In the genomic region with DNA sequence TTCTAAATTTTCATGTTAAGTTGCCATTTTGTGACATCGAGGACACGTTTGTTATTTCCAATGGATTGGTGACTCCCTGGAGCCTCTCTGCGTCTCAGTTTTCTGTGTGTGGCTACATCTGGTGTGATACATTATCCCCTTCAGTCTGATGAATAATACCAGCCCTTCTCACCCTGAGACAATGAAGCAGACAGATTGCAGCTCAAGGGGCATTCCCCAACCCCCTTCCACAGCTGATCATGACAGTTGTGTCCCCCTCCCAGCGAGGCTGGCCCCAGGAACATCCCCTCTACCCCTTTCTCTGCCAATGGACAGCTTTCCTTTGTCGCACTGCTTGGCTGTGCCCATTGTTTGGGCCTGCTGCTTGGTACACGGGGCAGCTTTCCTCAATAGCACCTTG, we compare ENCODE assay signal across 13 mouse cellular contexts. TPM values are rescaled to one million over a fixed set of nuclear protein-coding genes. Genes with fewer than 3 reads are reported as not detected.
DNase-seq lines count a peak whose midpoint lies in the region; ATAC-seq and TF ChIP-seq lines count a peak whose summit lies in the region.
"Had no signal": no experiment of that assay in that cellular context is flagged by ENCODE, and none has a peak within 500 bp of the region (broad histone marks: within the 10 kb centered on the region; RNA-seq: fewer than 3 reads in every experiment).

No protein-coding gene starts in this region.

- TF ChIP-seq CTCF in brain, embryonic 14.5 days (IDR thresholded peaks at IDR 0.05; ENCODE audit: borderline replicate concordance, extremely low read depth, insufficient read depth, insufficient read length) = no peak
- TF ChIP-seq CTCF in midbrain, postnatal 0 days (IDR thresholded peaks at IDR 0.05) = no peak

- DNase-seq in brain, embryonic 14.5 days (ENCODE audit: low read depth) = peak; percentile 93
- peak; percentile 67 for DNase-seq in hindbrain, embryonic 14.5 days (ENCODE audit: low spot score)
- peak; percentile 48 for DNase-seq in midbrain, postnatal 0 days (ENCODE audit: low spot score)
- DNase-seq in urinary bladder, postnatal 4 days (ENCODE audit: low spot score in 2 of 2) = no peak
- no peak for DNase-seq in c-Kit-positive CD71-positive TER-119-positive erythroid progenitor cells, embryonic 14.5 days (ENCODE audit: low spot score)
- DNase-seq in kidney, adult 18-20 months = no peak
- DNase-seq in right cerebral cortex, postnatal 14 days = no peak
- DNase-seq: adrenal gland, postnatal 10 days; cerebellum, postnatal 25 days; gastrocnemius, adult 2 months; heart, postnatal 4 days; kidney, postnatal 36 days had no signal

- peak; percentile 54; the same call in 1 of the 2 replicates for ATAC-seq in embryonic facial prominence, embryonic 12.5 days (ENCODE audit: insufficient number of reproducible peaks, insufficient read depth, low FRiP score, low TSS enrichment)
- ATAC-seq in hindbrain, embryonic 14.5 days (ENCODE audit: low FRiP score) = peak; percentile 72
- ATAC-seq in midbrain, postnatal 0 days (ENCODE audit: low FRiP score) = no peak

- no peak overlapping the region for H3K4me2 ChIP-seq in embryonic facial prominence, embryonic 12.5 days (replicated peaks)
- peak overlapping the region; percentile 43 for H3K4me2 ChIP-seq in hindbrain, embryonic 14.5 days (replicated peaks)
- H3K4me2 ChIP-seq in midbrain, postnatal 0 days (ENCODE audit: low read depth, low read length, poor library complexity, severe bottlenecking) = no peak overlapping the region

- no peaks in the 10 kb centered on the region for H3K27me3 ChIP-seq in embryonic facial prominence, embryonic 12.5 days
- H3K27me3 ChIP-seq in hindbrain, embryonic 14.5 days (ENCODE audit: control insufficient read depth, insufficient read depth, low read length) = no peaks in the 10 kb centered on the region
- H3K27me3 ChIP-seq in midbrain, postnatal 0 days (ENCODE audit: insufficient read depth, low read length) = no peaks in the 10 kb centered on the region

- peaks cover 18% of the 10 kb centered on the region for H3K36me3 ChIP-seq in embryonic facial prominence, embryonic 12.5 days
- H3K36me3 ChIP-seq in hindbrain, embryonic 14.5 days (replicated peaks; ENCODE audit: control insufficient read depth, insufficient read depth) = peaks cover 22% of the 10 kb centered on the region
- H3K36me3 ChIP-seq in midbrain, postnatal 0 days (ENCODE audit: insufficient read depth, low read length) = no peaks in the 10 kb centered on the region; the same call in 1 of the 2 replicates

- TF ChIP-seq POLR2A in brain, embryonic 14.5 days (IDR thresholded peaks at IDR 0.05; ENCODE audit: borderline replicate concordance, extremely low read depth, insufficient read depth, insufficient read length, poor library complexity, severe bottlenecking) = no peak

- H3K9ac ChIP-seq in embryonic facial prominence, embryonic 12.5 days = no peak overlapping the region
- peak overlapping the region; percentile 49 for H3K9ac ChIP-seq in hindbrain, embryonic 14.5 days
- H3K9ac ChIP-seq in midbrain, postnatal 0 days (replicated peaks; ENCODE audit: low read length, poor library complexity, severe bottlenecking) = no peak overlapping the region

- 37% methylated on average over 6 of the region's 6 CpGs for WGBS in embryonic facial prominence, embryonic 12.5 days
- WGBS in hindbrain, embryonic 14.5 days = 9% methylated on average over 6 of the region's 6 CpGs
- 16% methylated on average over 6 of the region's 6 CpGs for WGBS in midbrain, postnatal 0 days

- H3K4me3 ChIP-seq in embryonic facial prominence, embryonic 12.5 days = no peak overlapping the region
- H3K4me3 ChIP-seq in hindbrain, embryonic 14.5 days (replicated peaks; ENCODE audit: low read length) = no peak overlapping the region
- H3K4me3 ChIP-seq in midbrain, postnatal 0 days (ENCODE audit: low read depth, low read length) = no peak overlapping the region
- H3K4me3 ChIP-seq: gastrocnemius, adult 2 months had no signal

- peaks cover 11% of the 10 kb centered on the region for H3K4me1 ChIP-seq in embryonic facial prominence, embryonic 12.5 days
- H3K4me1 ChIP-seq in hindbrain, embryonic 14.5 days (replicated peaks; ENCODE audit: control insufficient read depth, insufficient read depth, low read length) = peaks cover 59% of the 10 kb centered on the region
- H3K4me1 ChIP-seq in midbrain, postnatal 0 days (ENCODE audit: insufficient read depth, low read length) = 0 out of 2 replicates have a peak, but pooled peaks cover 9% of the 10 kb centered on the region

- H3K9me3 ChIP-seq in embryonic facial prominence, embryonic 12.5 days = no peaks in the 10 kb centered on the region
- H3K9me3 ChIP-seq in hindbrain, embryonic 14.5 days (ENCODE audit: control insufficient read depth, low read length) = no peaks in the 10 kb centered on the region
- H3K9me3 ChIP-seq in midbrain, postnatal 0 days (ENCODE audit: low read length) = no peaks in the 10 kb centered on the region

- 0 out of 2 replicates have a peak overlapping the region, but pooled peaks have one; percentile 46 for H3K27ac ChIP-seq in embryonic facial prominence, embryonic 12.5 days
- H3K27ac ChIP-seq in hindbrain, embryonic 14.5 days = peak overlapping the region; percentile 91
- H3K27ac ChIP-seq in midbrain, postnatal 0 days (ENCODE audit: low read depth, low read length) = peak overlapping the region; percentile 43; the same call in 1 of the 2 replicates

RNA-seq across cellular contexts. Expression of a gene that starts 11.5 kb away (rescaled TPM):
- 24.0 and 34.9 TPM in 2 replicates for polyA plus RNA-seq in brain, embryonic 14.5 days (2012; rRNA removed)
- 51.7 and 55.0 TPM in 2 replicates for polyA plus RNA-seq in embryonic facial prominence, embryonic 12.5 days (2016; fragmentation: Nextera tagmentation; extraction: Ambion mirVana)
- 26.4 and 26.8 TPM in 2 replicates for polyA plus RNA-seq in hindbrain, embryonic 14.5 days (2014; fragmentation: Nextera tagmentation; extraction: Ambion mirVana)
- total RNA-seq in midbrain, postnatal 0 days (2014; rRNA removed) = 26.3 and 35.4 TPM in 2 replicates
- polyA plus RNA-seq in midbrain, postnatal 0 days (2015; fragmentation: Nextera tagmentation; extraction: Ambion mirVana) = 13.0 and 15.8 TPM in 2 replicates

Comparison
In these comparisons a context has a peak if more than half of its experiments do, and no peak if none do; other contexts are left out.
1. DNase-seq: peak in brain, embryonic 14.5 days (single experiment), hindbrain, embryonic 14.5 days (single experiment) and midbrain, postnatal 0 days (single experiment); none in urinary bladder, postnatal 4 days (0 of 2), c-Kit-positive CD71-positive TER-119-positive erythroid progenitor cells, embryonic 14.5 days (single experiment), kidney, adult 18-20 months (single experiment) and right cerebral cortex, postnatal 14 days (single experiment).
2. Peak in every context shown above with its lines, with median percentiles within 50 percentile points of each other: H3K27ac ChIP-seq.